Mouse (Mus musculus) bone marrow macrophage, adult 2 months (primary cell): ENCODE results near the gene H2-Oa.

Experiments used
- CTCF ChIP-seq: IDR thresholded peaks from 2 replicates; pipeline ENCODE4 v1.5.1; 2012; ENCODE audit warnings: low read depth, mild to moderate bottlenecking, low read length, moderate library complexity
- POLR2A ChIP-seq: IDR thresholded peaks from 2 replicates; pipeline ENCODE4 v1.6.1; 2012; ENCODE audit warnings: mild to moderate bottlenecking, low read depth, low read length, borderline replicate concordance

DNA sequence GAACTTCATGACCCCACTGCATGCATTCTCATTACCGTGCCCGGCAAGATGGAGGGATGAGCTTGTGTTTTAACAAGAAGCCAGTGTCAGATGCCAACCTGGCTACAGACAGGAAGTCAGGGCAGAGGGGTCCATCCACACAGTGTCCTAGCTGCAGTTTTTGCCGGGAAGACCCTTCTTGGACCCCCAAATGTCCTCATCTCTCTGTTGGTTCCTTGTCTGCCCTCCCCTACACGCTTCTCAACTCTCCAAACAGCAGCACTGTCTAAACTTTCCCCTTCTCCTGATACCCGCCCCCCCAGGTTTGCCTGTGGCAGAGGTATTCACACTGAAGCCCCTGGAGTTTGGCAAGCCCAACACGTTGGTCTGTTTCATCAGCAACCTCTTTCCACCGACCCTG, 45.5 kb downstream of the H2-Oa start:
- no peak for TF ChIP-seq POLR2A
- no peak for TF ChIP-seq CTCF
